Mouse (Mus musculus): Measurements from ENCODE around the gene Ptprd. TPM values are rescaled to one million over a fixed set of nuclear protein-coding genes. Genes with fewer than 3 reads are reported as not detected.

Ptprd gene
- polyA plus RNA-seq, 1 experiment from 2014 or later, result 13.8 TPM

DNA sequence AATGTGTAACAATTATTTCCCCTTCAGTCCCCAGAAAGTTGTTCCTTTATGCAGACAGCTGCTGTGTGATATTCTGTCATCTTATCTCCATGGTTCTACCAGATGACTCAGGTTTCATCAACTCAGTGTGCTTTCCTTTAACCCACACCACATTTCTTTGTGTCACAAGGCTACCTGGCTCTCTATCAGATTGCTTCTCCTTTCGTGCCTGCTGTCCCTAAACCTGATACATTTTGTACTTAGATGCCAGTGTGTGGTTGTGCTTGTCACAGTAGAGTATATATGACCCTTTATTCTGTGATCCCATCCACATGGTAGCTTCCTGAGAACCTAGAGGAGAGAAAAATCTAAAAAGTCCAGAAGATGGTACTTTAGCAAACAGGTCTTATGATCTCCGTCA, 1445.3 kb downstream of the Ptprd start:
- WGBS, result 80% methylated on average over 2 of the region's 2 CpGs
- H3K4me2 ChIP-seq (replicated peaks; ENCODE audit: low read depth), result no peak overlapping the region
- no peak for TF ChIP-seq CTCF (IDR thresholded peaks at IDR 0.05; ENCODE audit: low read depth)
- H3K9me3 ChIP-seq (ENCODE audit: control insufficient read depth), result no peaks in the 10 kb centered on the region
- H3K9ac ChIP-seq (ENCODE audit: low read depth, low read length), result no peak overlapping the region
- ATAC-seq, result no peak
- no peak overlapping the region for H3K27ac ChIP-seq (ENCODE audit: low read depth, low read length)
- no peaks in the 10 kb centered on the region for H3K4me1 ChIP-seq (replicated peaks; ENCODE audit: control insufficient read depth, insufficient read depth, low read length)
- H3K27me3 ChIP-seq (replicated peaks; ENCODE audit: control insufficient read depth, insufficient read depth, low read length), result no peaks in the 10 kb centered on the region
- no peak overlapping the region for H3K4me3 ChIP-seq (ENCODE audit: low read depth, low read length)
- no peaks in the 10 kb centered on the region for H3K36me3 ChIP-seq (ENCODE audit: control insufficient read depth, insufficient read depth)

GRCm38 (mm10) chr4:76750709-76751108, 1461.1 kb downstream of the Ptprd start:
- Histone ChIP-seq H3K4me1 (replicated peaks; ENCODE audit: control insufficient read depth, insufficient read depth, low read length) (no peaks in the 10 kb centered on the region), H3K9ac (ENCODE audit: low read depth, low read length) (no peak overlapping the region), H3K36me3 (ENCODE audit: control insufficient read depth, insufficient read depth) (no peaks in the 10 kb centered on the region), H3K27me3 (replicated peaks; ENCODE audit: control insufficient read depth, insufficient read depth, low read length) (no peaks in the 10 kb centered on the region), H3K4me3 (ENCODE audit: low read depth, low read length) (no peak overlapping the region), H3K4me2 (replicated peaks; ENCODE audit: low read depth) (no peak overlapping the region), H3K9me3 (ENCODE audit: control insufficient read depth) (no peaks in the 10 kb centered on the region), H3K27ac (ENCODE audit: low read depth, low read length) (no peak overlapping the region)
- 49% methylated on average over 2 of the region's 2 CpGs for WGBS
- no peak for TF ChIP-seq CTCF (IDR thresholded peaks at IDR 0.05; ENCODE audit: low read depth)
- ATAC-seq, result no peak

DNA sequence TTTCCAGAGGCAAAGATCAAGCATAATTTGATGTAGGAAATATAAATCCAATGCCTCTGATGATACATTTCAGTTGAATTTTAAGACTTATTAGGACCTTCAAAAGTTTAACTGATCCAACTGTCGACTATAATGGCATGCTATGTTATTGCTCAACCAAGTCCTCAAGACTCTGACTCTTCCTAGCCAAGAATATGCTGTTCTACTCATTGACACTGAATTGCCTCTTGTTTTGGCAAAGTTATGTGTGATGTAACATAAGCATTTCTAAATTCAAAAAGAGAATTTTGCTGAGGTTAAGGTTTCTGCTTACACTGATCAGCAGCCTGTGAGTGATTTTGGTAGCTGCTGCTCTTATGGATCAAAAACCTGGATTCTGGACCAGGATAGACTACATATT, 1475.9 kb downstream of the Ptprd start:
- no peak for ATAC-seq
- WGBS, result 59% methylated on average over 1 of the region's 1 CpGs

DNA sequence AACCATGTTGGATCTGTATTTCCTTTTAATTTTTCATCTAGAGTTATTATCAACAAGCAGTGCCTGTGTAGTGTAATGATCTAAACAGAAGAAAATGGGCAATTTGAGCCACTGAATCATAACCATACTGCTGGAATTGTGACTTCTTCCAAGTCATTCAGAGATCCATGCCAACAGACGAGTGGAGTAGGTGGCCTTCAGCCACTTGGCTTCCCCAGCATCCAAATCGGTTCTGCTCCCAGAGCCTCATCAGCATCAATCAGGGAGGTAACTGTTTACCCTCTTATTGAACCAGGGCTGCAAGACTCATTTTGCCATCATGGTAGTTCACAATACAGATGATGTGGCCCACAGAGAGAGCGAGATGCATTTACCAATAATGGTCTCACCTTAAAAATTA, 1536.0 kb downstream of the Ptprd start:
- no peaks in the 10 kb centered on the region for H3K4me1 ChIP-seq (replicated peaks; ENCODE audit: control insufficient read depth, insufficient read depth, low read length)
- ATAC-seq, result no peak
- 86% methylated on average over 3 of the region's 3 CpGs for WGBS

More for the DNA sequence above, 1475.9 kb downstream of the Ptprd start:
- Histone ChIP-seq H3K27me3 (replicated peaks; ENCODE audit: control insufficient read depth, insufficient read depth, low read length) (no peaks in the 10 kb centered on the region), H3K4me3 (ENCODE audit: low read depth, low read length) (no peak overlapping the region), H3K9me3 (ENCODE audit: control insufficient read depth) (no peaks in the 10 kb centered on the region), H3K9ac (ENCODE audit: low read depth, low read length) (no peak overlapping the region), H3K36me3 (ENCODE audit: control insufficient read depth, insufficient read depth) (no peaks in the 10 kb centered on the region), H3K4me2 (replicated peaks; ENCODE audit: low read depth) (no peak overlapping the region), H3K4me1 (replicated peaks; ENCODE audit: control insufficient read depth, insufficient read depth, low read length) (no peaks in the 10 kb centered on the region), H3K27ac (ENCODE audit: low read depth, low read length) (no peak overlapping the region)
- TF ChIP-seq CTCF (IDR thresholded peaks at IDR 0.05; ENCODE audit: low read depth), result no peak

DNA sequence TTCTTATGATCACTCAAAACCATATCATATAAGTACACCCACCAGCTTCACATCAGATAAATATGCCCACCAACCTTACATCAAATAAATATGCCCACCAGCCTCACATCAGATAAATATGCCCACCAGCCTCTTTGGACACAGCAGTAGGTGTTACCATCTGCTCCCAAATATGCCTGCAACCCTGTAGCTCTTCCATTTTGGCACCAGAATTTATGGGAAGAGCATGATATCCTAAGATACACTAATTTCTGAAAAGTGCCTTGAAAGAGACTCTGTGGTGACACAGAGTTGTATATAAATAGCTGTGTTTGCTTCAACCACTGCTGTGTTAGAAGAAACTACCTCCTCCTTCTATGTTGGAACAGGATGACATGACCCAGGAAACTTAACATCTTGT, 1538.5 kb downstream of the Ptprd start:
- no peak for ATAC-seq
- TF ChIP-seq CTCF (IDR thresholded peaks at IDR 0.05; ENCODE audit: low read depth), result no peak
- Histone ChIP-seq H3K4me3 (ENCODE audit: low read depth, low read length) (no peak overlapping the region), H3K27ac (ENCODE audit: low read depth, low read length) (no peak overlapping the region), H3K4me1 (replicated peaks; ENCODE audit: control insufficient read depth, insufficient read depth, low read length) (no peaks in the 10 kb centered on the region), H3K36me3 (ENCODE audit: control insufficient read depth, insufficient read depth) (no peaks in the 10 kb centered on the region), H3K27me3 (replicated peaks; ENCODE audit: control insufficient read depth, insufficient read depth, low read length) (no peaks in the 10 kb centered on the region), H3K9ac (ENCODE audit: low read depth, low read length) (no peak overlapping the region), H3K4me2 (replicated peaks; ENCODE audit: low read depth) (no peak overlapping the region), H3K9me3 (ENCODE audit: control insufficient read depth) (no peaks in the 10 kb centered on the region)

More for the DNA sequence above, 1536.0 kb downstream of the Ptprd start:
- no peak overlapping the region for H3K9ac ChIP-seq (ENCODE audit: low read depth, low read length)
- no peaks in the 10 kb centered on the region for H3K36me3 ChIP-seq (ENCODE audit: control insufficient read depth, insufficient read depth)
- H3K27me3 ChIP-seq (replicated peaks; ENCODE audit: control insufficient read depth, insufficient read depth, low read length), result no peaks in the 10 kb centered on the region
- no peak overlapping the region for H3K27ac ChIP-seq (ENCODE audit: low read depth, low read length)
- H3K4me3 ChIP-seq (ENCODE audit: low read depth, low read length), result no peak overlapping the region
- no peak for TF ChIP-seq CTCF (IDR thresholded peaks at IDR 0.05; ENCODE audit: low read depth)
- H3K9me3 ChIP-seq (ENCODE audit: control insufficient read depth), result no peaks in the 10 kb centered on the region
- no peak overlapping the region for H3K4me2 ChIP-seq (replicated peaks; ENCODE audit: low read depth)

DNA sequence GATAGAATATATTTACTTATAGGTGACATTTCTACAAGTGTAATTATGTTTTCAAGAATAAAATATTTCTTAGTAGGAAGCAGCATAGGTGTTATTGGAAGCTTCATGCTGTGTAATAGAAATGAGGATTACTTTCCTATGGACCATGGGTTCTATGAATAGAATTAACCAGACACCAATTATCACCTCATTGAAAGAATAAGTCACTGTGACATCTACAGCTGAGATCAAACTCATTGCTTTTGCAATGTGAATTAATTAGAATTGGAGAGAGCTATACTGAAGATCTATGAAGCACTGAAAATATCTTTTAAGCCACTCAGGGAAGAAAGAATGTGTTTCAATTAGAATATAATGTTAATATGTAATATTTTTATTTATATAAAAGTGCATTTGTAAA, 1539.1 kb downstream of the Ptprd start:
- Histone ChIP-seq H3K27ac (ENCODE audit: low read depth, low read length) (no peak overlapping the region), H3K4me2 (replicated peaks; ENCODE audit: low read depth) (no peak overlapping the region), H3K4me3 (ENCODE audit: low read depth, low read length) (no peak overlapping the region), H3K9me3 (ENCODE audit: control insufficient read depth) (no peaks in the 10 kb centered on the region), H3K27me3 (replicated peaks; ENCODE audit: control insufficient read depth, insufficient read depth, low read length) (no peaks in the 10 kb centered on the region), H3K9ac (ENCODE audit: low read depth, low read length) (no peak overlapping the region), H3K36me3 (ENCODE audit: control insufficient read depth, insufficient read depth) (no peaks in the 10 kb centered on the region), H3K4me1 (replicated peaks; ENCODE audit: control insufficient read depth, insufficient read depth, low read length) (no peaks in the 10 kb centered on the region)
- no peak for TF ChIP-seq CTCF (IDR thresholded peaks at IDR 0.05; ENCODE audit: low read depth)
- no peak for ATAC-seq

DNA sequence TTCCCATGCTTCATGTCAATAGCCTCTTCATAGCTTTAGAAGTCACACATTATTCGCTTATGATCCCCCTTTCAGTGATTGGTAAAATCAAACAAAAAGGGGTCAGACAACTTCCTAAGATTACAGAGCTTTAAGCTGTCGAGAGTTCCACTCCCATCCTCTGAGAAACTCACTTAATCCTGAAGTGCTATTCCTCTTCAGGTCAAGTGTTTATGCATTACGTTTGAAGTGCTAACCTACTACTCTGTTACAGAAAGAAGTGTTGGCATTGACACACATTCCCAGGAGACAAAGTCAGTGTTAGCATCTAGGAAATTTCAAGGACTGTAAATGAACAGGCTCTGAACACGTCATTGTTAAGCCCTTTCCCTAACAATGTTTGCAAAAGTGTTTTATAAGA, 1550.0 kb downstream of the Ptprd start:
- 46% methylated on average over 4 of the region's 4 CpGs for WGBS
- H3K4me2 ChIP-seq (replicated peaks; ENCODE audit: low read depth), result no peak overlapping the region
- no peak for ATAC-seq
- H3K27ac ChIP-seq (ENCODE audit: low read depth, low read length), result no peak overlapping the region
- TF ChIP-seq CTCF (IDR thresholded peaks at IDR 0.05; ENCODE audit: low read depth), result no peak
- no peaks in the 10 kb centered on the region for H3K27me3 ChIP-seq (replicated peaks; ENCODE audit: control insufficient read depth, insufficient read depth, low read length)
- H3K4me1 ChIP-seq (replicated peaks; ENCODE audit: control insufficient read depth, insufficient read depth, low read length), result no peaks in the 10 kb centered on the region
- no peak overlapping the region for H3K9ac ChIP-seq (ENCODE audit: low read depth, low read length)
- no peak overlapping the region for H3K4me3 ChIP-seq (ENCODE audit: low read depth, low read length)
- H3K36me3 ChIP-seq (ENCODE audit: control insufficient read depth, insufficient read depth), result no peaks in the 10 kb centered on the region
- H3K9me3 ChIP-seq (ENCODE audit: control insufficient read depth), result no peaks in the 10 kb centered on the region
